Mouse (Mus musculus): ENCODE measurements at regions not wholly inside any gene's neighbourhood (a gene's known extent, or its start where the extent isn't known, plus 50 kb on each side); places are given as distances from the start of the nearest gene placed in this dataset.

GRCm38 (mm10) chr13:107627073-107627472, 417.2 kb upstream of the Smim15 start:
- ATAC-seq (ENCODE audit: low FRiP score, low read depth): no peak
- H3K36me3 ChIP-seq: no peaks in the 10 kb centered on the region

GRCm38 (mm10) chr13:107626670-107627069, 417.6 kb upstream of the Smim15 start:
- Histone ChIP-seq H3K27me3 (peaks cover 3% of the 10 kb centered on the region; the same call in 1 of the 2 replicates), H3K4me3 (no peak overlapping the region), H3K4me1 (replicated peaks) (no peaks in the 10 kb centered on the region), H3K9me3 (no peaks in the 10 kb centered on the region), H3K9ac (no peak overlapping the region), H3K36me3 (no peaks in the 10 kb centered on the region), H3K4me2 (no peak overlapping the region), H3K27ac (replicated peaks) (no peak overlapping the region)
- no peak for ATAC-seq (ENCODE audit: low FRiP score, low read depth)
- WGBS: 67% methylated on average over 8 of the region's 8 CpGs

More at GRCm38 (mm10) chr13:107627073-107627472, 417.2 kb upstream of the Smim15 start:
- Histone ChIP-seq H3K9ac (no peak overlapping the region), H3K4me2 (no peak overlapping the region), H3K4me3 (no peak overlapping the region), H3K27ac (replicated peaks) (no peak overlapping the region), H3K4me1 (replicated peaks) (no peaks in the 10 kb centered on the region), H3K27me3 (no peaks in the 10 kb centered on the region), H3K9me3 (no peaks in the 10 kb centered on the region)
- 69% methylated on average over 2 of the region's 2 CpGs for WGBS

- Histone ChIP-seq H3K27me3 (peaks cover 3% of the 10 kb centered on the region; the same call in 1 of the 2 replicates), H3K9ac (no peak overlapping the region), H3K4me1 (replicated peaks) (peaks cover 26% of the 10 kb centered on the region), H3K9me3 (no peaks in the 10 kb centered on the region), H3K4me3 (no peak overlapping the region), H3K36me3 (no peaks in the 10 kb centered on the region), H3K4me2 (no peak overlapping the region), H3K27ac (replicated peaks) (no peak overlapping the region)
- ATAC-seq (ENCODE audit: low FRiP score, low read depth): no peak
- 50% methylated on average over 2 of the region's 2 CpGs for WGBS
Measured at GRCm38 (mm10) chr13:107621337-107621736, 422.9 kb upstream of the Smim15 start.

- H3K27ac ChIP-seq (replicated peaks): no peak overlapping the region
- ATAC-seq (ENCODE audit: low FRiP score, low read depth): no peak
- no peaks in the 10 kb centered on the region for H3K36me3 ChIP-seq
- H3K9me3 ChIP-seq: no peaks in the 10 kb centered on the region
- no peak overlapping the region for H3K9ac ChIP-seq
- peaks cover 3% of the 10 kb centered on the region; the same call in 1 of the 2 replicates for H3K27me3 ChIP-seq
- peaks cover 26% of the 10 kb centered on the region for H3K4me1 ChIP-seq (replicated peaks)
- no peak overlapping the region for H3K4me3 ChIP-seq
- WGBS: 58% methylated on average over 2 of the region's 2 CpGs
- H3K4me2 ChIP-seq: no peak overlapping the region
Measured at GRCm38 (mm10) chr13:107620887-107621286, 423.4 kb upstream of the Smim15 start.

GRCm38 (mm10) chr13:107620210-107620609, 424.0 kb upstream of the Smim15 start:
- no peaks in the 10 kb centered on the region for H3K9me3 ChIP-seq
- ATAC-seq (ENCODE audit: low FRiP score, low read depth): no peak
- no peak overlapping the region for H3K4me2 ChIP-seq
- no peak overlapping the region for H3K9ac ChIP-seq
- H3K27me3 ChIP-seq: peaks cover 3% of the 10 kb centered on the region; the same call in 1 of the 2 replicates
- H3K36me3 ChIP-seq: no peaks in the 10 kb centered on the region
- no peak overlapping the region for H3K27ac ChIP-seq (replicated peaks)
- WGBS: 12% methylated on average over 6 of the region's 6 CpGs
- no peak overlapping the region for H3K4me3 ChIP-seq
- peaks cover 26% of the 10 kb centered on the region for H3K4me1 ChIP-seq (replicated peaks)

GRCm38 (mm10) chr13:107619430-107619927, 424.8 kb upstream of the Smim15 start:
- H3K4me3 ChIP-seq: no peak overlapping the region
- peaks cover 3% of the 10 kb centered on the region; the same call in 1 of the 2 replicates for H3K27me3 ChIP-seq
- H3K4me2 ChIP-seq: no peak overlapping the region
- no peak overlapping the region for H3K9ac ChIP-seq
- no peaks in the 10 kb centered on the region for H3K36me3 ChIP-seq
- no peak for ATAC-seq (ENCODE audit: low FRiP score, low read depth)
- H3K27ac ChIP-seq (replicated peaks): no peak overlapping the region
- no peaks in the 10 kb centered on the region for H3K9me3 ChIP-seq
- H3K4me1 ChIP-seq (replicated peaks): peaks cover 26% of the 10 kb centered on the region
- WGBS: 25% methylated on average over 9 of the region's 9 CpGs

GRCm38 (mm10) chr13:107618796-107619429, 425.3 kb upstream of the Smim15 start:
- Histone ChIP-seq H3K36me3 (no peaks in the 10 kb centered on the region), H3K4me2 (no peak overlapping the region), H3K9ac (no peak overlapping the region), H3K27ac (replicated peaks) (no peak overlapping the region), H3K9me3 (no peaks in the 10 kb centered on the region), H3K4me3 (no peak overlapping the region), H3K4me1 (replicated peaks) (peaks cover 26% of the 10 kb centered on the region), H3K27me3 (peaks cover 3% of the 10 kb centered on the region; the same call in 1 of the 2 replicates)
- 21% methylated on average over 15 of the region's 15 CpGs for WGBS
- no peak for ATAC-seq (ENCODE audit: low FRiP score, low read depth)

GRCm38 (mm10) chr13:107618369-107618771, 425.9 kb upstream of the Smim15 start:
- H3K4me2 ChIP-seq: no peak overlapping the region
- 0 out of 2 replicates have a peak, but pooled peaks have one; percentile 12 for ATAC-seq (ENCODE audit: low FRiP score, low read depth)
- H3K36me3 ChIP-seq: no peaks in the 10 kb centered on the region
- H3K27me3 ChIP-seq: peaks cover 3% of the 10 kb centered on the region; the same call in 1 of the 2 replicates
- WGBS: 16% methylated on average over 8 of the region's 8 CpGs
- H3K9me3 ChIP-seq: no peaks in the 10 kb centered on the region
- H3K9ac ChIP-seq: no peak overlapping the region
- no peak overlapping the region for H3K27ac ChIP-seq (replicated peaks)
- H3K4me1 ChIP-seq (replicated peaks): peaks cover 26% of the 10 kb centered on the region
- H3K4me3 ChIP-seq: no peak overlapping the region

- no peak for ATAC-seq (ENCODE audit: low FRiP score, low read depth)
Measured at GRCm38 (mm10) chr13:107617582-107617981, 426.7 kb upstream of the Smim15 start.

GRCm38 (mm10) chr13:107616775-107617174, 427.5 kb upstream of the Smim15 start:
- H3K4me3 ChIP-seq: no peak overlapping the region
- peaks cover 26% of the 10 kb centered on the region for H3K4me1 ChIP-seq (replicated peaks)
- no peak for ATAC-seq (ENCODE audit: low FRiP score, low read depth)
- WGBS: 72% methylated on average over 4 of the region's 4 CpGs
- H3K4me2 ChIP-seq: no peak overlapping the region
- no peak overlapping the region for H3K27ac ChIP-seq (replicated peaks)
- H3K9ac ChIP-seq: no peak overlapping the region
- no peaks in the 10 kb centered on the region for H3K36me3 ChIP-seq
- H3K9me3 ChIP-seq: no peaks in the 10 kb centered on the region
- H3K27me3 ChIP-seq: no peaks in the 10 kb centered on the region

More at GRCm38 (mm10) chr13:107617582-107617981, 426.7 kb upstream of the Smim15 start:
- Histone ChIP-seq H3K9me3 (no peaks in the 10 kb centered on the region), H3K4me3 (no peak overlapping the region), H3K4me2 (no peak overlapping the region), H3K4me1 (replicated peaks) (peaks cover 26% of the 10 kb centered on the region), H3K27ac (replicated peaks) (no peak overlapping the region), H3K9ac (no peak overlapping the region), H3K36me3 (no peaks in the 10 kb centered on the region), H3K27me3 (peaks cover 3% of the 10 kb centered on the region; the same call in 1 of the 2 replicates)
- WGBS: 16% methylated on average over 2 of the region's 2 CpGs

GRCm38 (mm10) chr13:107608996-107609503, 435.2 kb upstream of the Smim15 start:
- H3K4me2 ChIP-seq: no peak overlapping the region
- H3K27me3 ChIP-seq: no peaks in the 10 kb centered on the region
- ATAC-seq (ENCODE audit: low FRiP score, low read depth): 0 out of 2 replicates have a peak, but pooled peaks have one; percentile 59
- WGBS: 78% methylated on average over 3 of the region's 3 CpGs
- H3K4me1 ChIP-seq (replicated peaks): no peaks in the 10 kb centered on the region
- H3K27ac ChIP-seq (replicated peaks): no peak overlapping the region
- no peak overlapping the region for H3K4me3 ChIP-seq
- H3K9ac ChIP-seq: no peak overlapping the region
- no peaks in the 10 kb centered on the region for H3K9me3 ChIP-seq
- H3K36me3 ChIP-seq: no peaks in the 10 kb centered on the region

- H3K9ac ChIP-seq: no peak overlapping the region
- H3K4me2 ChIP-seq: no peak overlapping the region
Measured at GRCm38 (mm10) chr13:107607294-107607693, 437.0 kb upstream of the Smim15 start.

More at GRCm38 (mm10) chr13:107607294-107607693, 437.0 kb upstream of the Smim15 start:
- H3K4me3 ChIP-seq: no peak overlapping the region
- WGBS: 84% methylated on average over 4 of the region's 4 CpGs
- H3K27me3 ChIP-seq: no peaks in the 10 kb centered on the region
- no peaks in the 10 kb centered on the region for H3K36me3 ChIP-seq
- no peak for ATAC-seq (ENCODE audit: low FRiP score, low read depth)
- H3K9me3 ChIP-seq: no peaks in the 10 kb centered on the region
- H3K27ac ChIP-seq (replicated peaks): no peak overlapping the region
- no peaks in the 10 kb centered on the region for H3K4me1 ChIP-seq (replicated peaks)
